Mouse (Mus musculus): ENCODE measurements around the gene Dscaml1.

GRCm38 (mm10) chr9:45426456-45426855 is at the start of gene Dscaml1:
- TF ChIP-seq POLR2A (IDR thresholded peaks at IDR 0.05; ENCODE audit: low read depth, low read length) (no peak), CTCF (IDR thresholded peaks at IDR 0.05; ENCODE audit: extremely low read depth, insufficient read length, insufficient replicate concordance, low read depth, low read length) (no peak)

Data from small intestine, adult 2 months (tissue).